Mouse (Mus musculus) embryonic fibroblast, embryonic 13.5 days (primary cell): ENCODE results near the gene Haus2.

Experiments
- CTCF ChIP-seq: IDR thresholded peaks from 2 replicates; pipeline ENCODE4 v1.5.1; 2011; ENCODE audit warnings: mild to moderate bottlenecking, control low read depth, low read length, moderate library complexity, borderline replicate concordance; ENCODE audit not compliant: insufficient read depth
- POLR2A ChIP-seq: IDR thresholded peaks from 2 replicates; pipeline ENCODE4 v1.6.1; 2011; ENCODE audit warnings: low read depth, mild to moderate bottlenecking, control low read depth, low read length, moderate library complexity

- TF ChIP-seq CTCF (no peak), POLR2A (no peak)
Observed at GRCm38 (mm10) chr2:120646777-120647176, 37.6 kb downstream of the Haus2 start.
